Mouse (Mus musculus) kidney, adult 8-10 months (tissue): ENCODE results near the gene Pdlim4.

ENCODE experiments used
- DNase-seq, 2 experiments: peaks; one replicate each; pipeline ENCODE4 v3.0.0; 2022

The Pdlim4 gene

GRCm38 (mm10) chr11:54090091-54090879 is 21.5 kb upstream of the Pdlim4 start:
- no peak for DNase-seq

DNA sequence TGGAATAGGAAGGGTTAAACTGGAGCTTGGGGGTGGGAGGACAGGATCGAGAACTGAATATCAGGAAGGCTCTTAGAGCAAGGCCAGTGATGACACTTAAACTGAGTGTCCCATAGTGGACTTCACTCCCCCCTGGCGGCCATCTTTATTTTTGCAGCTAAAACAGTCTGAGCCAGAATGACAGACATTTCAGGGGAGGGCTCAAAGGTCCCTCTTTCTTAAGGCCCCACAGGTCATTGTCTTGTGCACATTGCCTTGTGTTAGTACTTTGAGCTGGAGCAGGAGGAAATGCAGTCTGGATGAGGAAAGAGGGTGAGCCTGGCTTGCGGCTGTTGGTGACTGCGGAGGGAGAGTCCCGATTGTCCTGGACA is 20.1 kb upstream of the Pdlim4 start:
- peak; percentile 83 to 92 for DNase-seq

DNA sequence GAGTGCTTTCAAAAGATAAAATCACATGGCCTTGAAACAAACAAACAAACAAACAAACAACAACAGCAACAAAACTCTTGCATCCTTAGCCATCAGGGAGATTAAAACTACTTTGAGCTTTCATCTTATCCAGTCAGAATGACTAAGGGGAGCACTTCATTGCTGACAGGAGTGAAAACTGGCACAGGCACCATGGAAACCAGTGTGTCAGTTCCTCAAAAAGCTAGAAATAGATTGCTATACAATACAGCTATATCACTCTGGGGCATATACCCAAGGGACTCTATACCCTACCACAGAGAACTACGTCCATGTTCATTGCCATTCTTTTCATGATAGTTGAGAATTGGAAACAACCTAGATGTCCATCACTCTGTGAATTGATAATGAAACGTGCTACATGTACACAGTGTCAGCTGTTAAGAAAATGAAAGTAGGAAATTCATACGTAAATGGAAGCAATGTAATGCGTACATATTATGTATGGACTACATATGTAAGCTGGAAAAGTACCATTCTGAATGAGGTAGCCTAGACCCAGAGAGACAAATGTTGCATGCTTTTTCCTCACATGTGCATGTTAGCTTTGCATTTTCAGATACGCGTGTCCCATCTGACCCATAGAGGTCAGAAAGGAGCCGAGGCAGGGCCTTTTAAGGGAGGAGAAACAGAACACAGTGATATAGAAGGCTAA is 19.6 kb upstream of the Pdlim4 start:
- DNase-seq = no peak

DNA sequence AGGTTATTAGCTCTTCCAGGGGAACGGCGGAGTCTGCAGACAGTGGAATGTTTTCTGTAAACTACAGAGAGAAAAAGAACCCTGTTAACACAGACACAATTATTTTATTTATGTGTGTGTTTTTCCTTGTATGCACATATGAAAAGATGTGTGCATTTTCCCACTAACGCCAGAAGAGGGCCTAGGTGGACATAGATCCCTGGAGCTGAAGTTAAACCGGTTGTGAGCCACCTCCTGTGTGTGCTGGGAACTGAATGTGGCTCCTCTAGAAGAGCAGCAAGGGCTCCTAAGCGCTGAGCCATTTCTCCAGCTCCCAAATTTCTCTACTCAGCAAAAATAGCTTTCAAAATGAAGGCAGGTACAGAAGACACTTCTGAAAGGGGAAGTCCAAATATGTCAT is 17.0 kb upstream of the Pdlim4 start:
- DNase-seq = no peak

DNA sequence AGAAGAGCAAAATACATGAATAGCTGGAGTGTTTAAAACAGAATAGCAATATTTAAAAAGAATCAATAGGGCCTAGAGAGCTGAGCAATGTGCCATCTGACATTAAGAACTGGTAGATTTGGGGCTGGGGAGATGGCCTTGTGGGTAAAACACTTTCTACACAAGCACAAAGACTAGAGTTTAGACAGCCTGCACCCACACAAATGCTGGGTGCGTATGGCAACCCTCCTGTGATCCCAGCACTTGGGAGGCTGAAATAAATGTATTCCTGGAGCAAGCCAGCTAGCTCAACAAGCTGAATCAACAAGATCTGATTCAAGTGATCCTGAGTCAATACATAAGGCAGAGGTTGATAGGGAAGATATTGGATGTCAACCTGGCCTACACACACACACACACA is 16.2 kb upstream of the Pdlim4 start:
- no peak for DNase-seq

DNA sequence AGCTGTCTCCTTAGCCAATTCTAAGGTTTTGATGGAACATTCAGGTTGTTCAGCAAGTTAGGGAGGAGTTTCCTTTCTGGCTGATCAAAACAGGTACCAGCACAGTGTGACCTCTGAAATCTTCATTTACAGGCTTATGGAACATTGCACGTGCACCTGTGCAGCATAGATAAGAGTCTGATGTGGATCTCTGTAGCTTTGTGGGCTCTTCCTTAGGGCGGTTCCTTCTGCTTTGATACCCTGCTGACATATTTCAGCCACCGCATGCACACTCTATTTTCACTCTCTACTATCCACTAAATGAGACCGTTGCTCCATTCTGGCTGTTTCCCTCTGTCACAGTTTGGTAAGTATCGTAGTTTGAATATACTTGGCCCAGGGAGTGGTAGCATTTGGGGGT is 13.9 kb upstream of the Pdlim4 start:
- DNase-seq = no peak

DNA sequence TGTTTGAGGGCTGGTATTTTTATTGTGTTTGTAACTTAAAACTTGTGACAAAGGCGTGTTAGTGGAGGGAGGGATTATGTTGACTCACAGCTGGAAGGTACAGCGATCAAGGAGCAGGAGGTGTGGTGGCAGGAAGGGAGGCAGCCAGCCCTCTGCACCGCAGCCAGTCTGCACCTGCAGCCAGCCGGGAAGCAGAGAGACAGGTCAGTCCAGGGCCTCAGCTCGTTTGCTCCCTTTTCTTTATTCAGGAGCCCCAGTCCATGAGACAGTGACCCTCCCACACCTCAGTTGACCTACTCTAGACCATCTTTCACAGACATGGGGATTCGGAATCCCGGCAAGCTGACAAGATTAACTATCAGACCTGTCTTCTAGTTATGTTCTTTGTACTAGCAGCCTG is 11.6 kb upstream of the Pdlim4 start:
- DNase-seq = no peak

- no peak for DNase-seq
Observed at GRCm38 (mm10) chr11:54076101-54076500, 7.3 kb upstream of the Pdlim4 start.

DNA sequence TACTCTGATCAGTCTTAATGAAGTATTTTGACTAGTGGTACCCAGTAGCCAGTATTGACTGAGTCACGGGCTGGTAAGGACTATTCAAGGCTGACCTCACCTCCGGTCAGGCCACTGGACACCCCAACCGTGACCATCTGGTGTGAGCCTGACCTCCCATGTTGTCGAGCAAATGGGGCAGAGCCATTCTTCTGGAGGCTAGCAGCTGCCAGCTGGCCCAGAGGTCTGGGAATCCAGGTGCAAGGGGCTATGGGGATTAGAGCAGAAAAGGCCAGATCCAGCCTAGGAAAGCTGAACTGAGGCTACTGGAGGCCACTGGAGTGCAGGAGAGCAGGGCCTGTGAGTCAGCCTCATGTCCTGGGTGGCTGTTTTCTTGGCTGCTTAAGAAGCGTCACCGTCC is 6.5 kb upstream of the Pdlim4 start:
- DNase-seq = no peak

GRCm38 (mm10) chr11:54073291-54073690 is 4.5 kb upstream of the Pdlim4 start:
- no peak for DNase-seq

- no peak for DNase-seq
Observed at GRCm38 (mm10) chr11:54071726-54072445, 3.1 kb upstream of the Pdlim4 start.

DNA sequence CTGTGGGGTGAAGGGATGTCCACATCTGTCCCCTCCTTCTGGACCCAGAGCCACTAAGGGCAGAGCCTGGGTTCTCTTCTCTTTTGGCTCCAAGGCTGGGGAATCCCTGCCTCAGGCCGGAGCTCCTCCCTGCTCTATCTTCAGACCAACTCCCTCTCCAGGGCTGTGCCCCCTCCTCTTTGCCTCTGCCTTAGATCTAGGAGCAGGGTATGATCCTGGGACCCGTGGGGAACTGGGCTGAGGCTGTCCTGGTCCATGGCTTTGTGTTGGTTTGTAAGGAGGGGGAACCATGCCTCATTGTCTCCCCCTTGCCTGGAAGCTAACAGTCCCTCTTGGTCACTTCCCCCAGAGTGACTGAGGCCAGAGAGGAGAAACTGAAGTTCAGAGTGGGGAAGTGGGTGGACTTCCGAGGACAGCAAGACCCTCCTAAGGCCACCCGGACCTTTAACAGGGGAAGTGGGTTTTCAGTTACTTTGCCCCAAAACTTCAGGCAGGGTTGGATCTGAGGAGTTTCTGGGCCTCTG is 756 bp downstream of the Pdlim4 start:
- DNase-seq = no peak

DNA sequence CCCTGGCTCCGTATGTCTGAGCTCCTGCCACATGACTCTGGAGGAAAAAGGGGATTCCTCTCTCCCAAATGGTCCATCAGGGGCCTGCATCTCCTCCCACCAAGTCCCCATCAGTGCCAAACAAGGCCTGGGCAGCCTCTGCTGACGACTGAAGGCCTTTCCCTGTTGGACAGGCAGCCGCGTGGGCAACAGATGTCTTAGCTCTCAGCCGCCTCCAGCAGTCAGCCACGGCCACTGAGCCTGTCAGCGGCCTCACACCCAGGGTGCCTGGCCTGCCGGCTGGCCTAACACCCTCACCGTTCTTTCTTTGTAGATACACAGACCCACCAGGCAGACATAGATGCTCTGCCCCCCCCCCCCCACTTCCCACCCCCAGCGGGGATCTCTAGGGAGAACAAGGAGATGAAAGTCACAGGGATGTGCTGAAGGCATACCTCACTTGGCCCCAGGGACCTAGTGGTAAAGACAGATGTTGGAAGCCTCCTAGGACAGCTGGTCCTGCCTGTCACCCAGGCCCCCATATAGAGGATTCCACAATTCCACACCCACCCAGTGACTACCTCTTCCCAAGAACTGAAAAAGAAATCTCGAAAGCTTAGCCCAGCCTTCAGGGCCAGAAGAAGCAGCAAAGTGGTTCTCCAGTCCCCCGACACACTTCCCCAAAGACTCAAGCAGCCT is 1.4 kb downstream of the Pdlim4 start:
- DNase-seq = no peak

GRCm38 (mm10) chr11:54066400-54066799 is 2.4 kb downstream of the Pdlim4 start:
- no peak for DNase-seq

- DNase-seq = no peak
Observed at GRCm38 (mm10) chr11:54065915-54066178, 3.0 kb downstream of the Pdlim4 start.

DNA sequence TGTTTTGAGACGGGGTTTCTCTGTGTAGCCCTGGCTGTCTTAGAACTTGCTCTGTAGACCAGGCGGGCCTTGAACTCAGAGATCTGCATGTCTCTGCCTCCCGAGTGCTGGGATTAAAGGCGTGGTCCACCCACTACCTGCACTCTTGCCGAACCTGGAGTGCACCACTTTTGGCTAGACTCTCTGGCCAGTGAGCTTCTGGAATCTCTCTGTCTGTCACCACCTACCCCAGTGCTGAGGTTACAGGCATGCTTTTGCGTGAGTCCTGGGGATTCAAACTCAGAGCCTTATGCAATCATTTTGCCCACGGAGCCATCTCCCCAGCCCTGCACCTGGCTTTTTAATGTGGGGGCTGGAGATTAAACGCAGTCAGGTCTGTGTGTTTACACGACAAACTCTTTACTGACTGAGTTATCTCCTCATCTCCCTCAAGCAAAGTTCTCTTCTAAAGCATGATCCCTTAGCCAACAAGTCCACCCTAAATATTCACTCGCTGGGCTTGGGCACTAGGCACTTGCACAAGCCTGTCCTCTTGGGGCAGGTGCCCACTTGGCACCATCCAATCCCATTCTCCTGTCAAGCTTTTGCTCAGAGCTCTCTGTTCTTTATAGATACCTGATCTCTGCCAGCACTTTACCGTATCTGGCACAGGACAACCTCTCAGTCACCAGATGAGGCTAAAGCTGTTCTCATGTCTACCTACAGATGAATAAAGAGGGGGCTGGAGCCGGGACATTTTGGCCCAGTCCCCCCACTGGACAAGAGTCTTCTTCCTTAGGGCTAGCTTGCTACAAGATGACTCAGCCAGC is 3.5 kb downstream of the Pdlim4 start:
- no peak for DNase-seq

DNA sequence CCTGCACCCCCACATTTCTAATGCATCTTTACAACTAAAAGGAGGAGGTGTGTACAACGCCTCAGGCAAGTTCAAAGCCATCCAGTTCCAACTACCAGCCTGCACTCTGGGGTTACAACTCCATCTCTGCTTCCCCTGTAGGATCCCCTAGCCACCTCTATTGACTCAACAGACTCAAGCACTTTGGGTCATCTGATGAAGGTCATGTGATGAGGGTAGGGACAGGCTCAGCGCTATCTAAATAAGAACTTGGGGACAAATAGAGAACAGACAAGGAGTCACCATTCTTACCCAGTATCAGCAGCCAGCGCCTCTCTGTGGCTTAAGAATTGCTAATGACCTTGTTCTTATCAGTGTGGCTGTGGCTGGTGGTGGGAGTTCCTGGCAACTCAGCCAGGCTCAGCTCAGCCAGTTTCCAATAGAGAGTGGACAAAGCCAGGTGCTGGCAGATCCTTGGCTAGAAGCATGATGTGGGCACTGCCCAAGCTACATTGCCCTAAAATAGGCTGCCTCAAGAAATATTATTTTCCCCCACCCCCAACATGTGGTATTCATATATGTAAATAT is 4.3 kb downstream of the Pdlim4 start:
- no peak for DNase-seq

DNA sequence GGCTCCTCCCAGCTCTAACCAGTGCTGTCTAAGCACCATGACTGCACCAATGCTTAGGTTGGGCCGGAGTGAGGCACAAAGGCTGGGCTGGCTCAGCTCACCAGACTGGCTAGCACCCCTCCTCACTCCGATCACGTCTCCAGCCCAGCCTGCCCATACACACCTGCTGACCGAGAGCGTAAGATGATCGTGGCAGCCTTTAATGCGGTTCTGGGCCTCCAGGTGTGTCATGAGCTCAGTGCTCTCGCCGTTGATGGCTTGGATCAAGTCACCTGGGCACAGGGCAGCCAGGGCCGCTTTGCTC is 5.4 kb downstream of the Pdlim4 start:
- no peak for DNase-seq

- peak in 1 of 2 experiments; percentile 39 for DNase-seq
Observed at GRCm38 (mm10) chr11:54062753-54063471, 5.9 kb downstream of the Pdlim4 start.

DNA sequence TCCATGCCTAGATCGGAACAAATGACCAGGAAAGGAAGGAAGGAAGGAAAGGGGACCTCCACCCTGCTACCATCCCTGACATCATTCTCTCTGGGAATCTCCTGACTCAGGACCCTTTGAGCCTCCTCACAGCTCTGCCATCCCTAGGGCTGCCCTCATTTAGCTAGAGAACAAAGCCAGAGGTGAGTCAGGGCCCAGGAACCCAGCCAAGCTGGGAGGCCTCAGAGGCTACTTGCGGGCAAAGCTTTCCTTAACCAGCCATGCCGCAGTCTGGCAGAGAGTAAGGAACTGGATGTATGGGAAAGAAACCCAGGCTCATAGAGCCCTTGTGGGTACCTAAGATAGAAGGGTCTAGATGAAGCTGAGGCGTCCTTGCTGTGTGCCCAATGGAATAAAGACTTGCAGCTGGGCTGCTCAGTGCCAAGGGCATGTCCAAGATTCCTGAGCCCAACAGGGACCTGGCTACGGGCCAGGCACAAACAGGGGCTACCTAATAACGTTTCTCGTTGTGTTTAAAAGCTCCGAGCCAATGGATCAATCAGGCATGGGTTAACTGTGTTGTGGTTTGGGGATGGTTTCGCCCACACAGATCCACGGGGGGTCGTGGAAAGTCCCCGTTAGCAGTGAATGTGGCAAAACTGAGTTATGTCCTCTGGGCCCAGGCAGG is 6.6 kb downstream of the Pdlim4 start:
- DNase-seq = peak in 1 of 2 experiments; percentile 34

DNA sequence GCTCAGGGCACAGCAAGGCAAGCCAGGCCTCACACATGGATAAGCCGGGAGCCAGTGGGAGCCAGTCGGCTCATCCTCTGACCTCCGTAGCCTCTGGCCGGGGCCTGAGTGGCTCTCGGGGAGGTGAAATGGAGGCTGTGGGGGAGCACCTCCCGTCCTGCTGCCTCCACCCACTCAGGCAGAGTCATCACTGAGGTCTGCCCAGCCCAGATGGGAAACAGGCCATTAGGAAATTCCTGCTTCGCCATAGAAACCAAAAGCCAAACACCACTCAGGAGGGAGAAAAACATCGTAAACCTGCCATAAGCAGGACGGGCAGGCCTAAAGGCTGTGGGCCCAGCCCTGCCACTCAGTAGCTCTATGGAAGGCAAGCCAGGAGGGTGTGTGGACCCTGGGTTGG is 8.5 kb downstream of the Pdlim4 start:
- DNase-seq = peak; percentile 37 to 54
